Mouse (Mus musculus): ENCODE data around the gene Ptrh2. TPM values are rescaled to one million over a fixed set of nuclear protein-coding genes. Genes with fewer than 3 reads are reported as not detected.

The Ptrh2 gene
- polyA plus RNA-seq, 1 experiment from 2014 or later, result 29.4 TPM

DNA sequence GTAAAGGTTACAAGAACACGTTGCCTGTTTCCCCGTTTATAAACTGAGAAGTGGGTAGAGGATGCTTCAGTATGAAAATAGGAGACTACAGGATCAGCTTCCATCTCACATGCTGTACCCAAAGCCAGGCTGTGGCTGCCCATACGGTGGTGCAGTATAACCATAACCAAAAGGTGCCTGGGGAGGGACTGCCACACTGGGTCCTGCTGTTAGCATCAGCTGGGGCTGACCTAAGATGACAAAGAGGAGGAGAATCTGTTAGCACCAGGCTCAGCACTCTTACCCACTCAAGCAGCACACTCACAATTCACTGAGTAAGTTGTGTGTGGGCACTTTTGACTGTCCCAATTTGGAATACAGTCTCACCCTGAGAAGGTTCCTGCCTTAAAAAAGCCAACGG is 11.7 kb downstream of the Ptrh2 start:
- Histone ChIP-seq H3K4me3 (replicated peaks) (no peak overlapping the region), H3K4me1 (no peaks in the 10 kb centered on the region), H3K9me3 (replicated peaks) (no peaks in the 10 kb centered on the region), H3K4me2 (replicated peaks) (no peak overlapping the region), H3K9ac (no peak overlapping the region), H3K36me3 (peaks cover 79% of the 10 kb centered on the region), H3K27ac (replicated peaks) (no peak overlapping the region), H3K27me3 (no peaks in the 10 kb centered on the region)
- no peak for ATAC-seq (ENCODE audit: insufficient number of reproducible peaks, low FRiP score, low TSS enrichment, low read depth)
- WGBS, result 81% methylated on average over 4 of the region's 4 CpGs

DNA sequence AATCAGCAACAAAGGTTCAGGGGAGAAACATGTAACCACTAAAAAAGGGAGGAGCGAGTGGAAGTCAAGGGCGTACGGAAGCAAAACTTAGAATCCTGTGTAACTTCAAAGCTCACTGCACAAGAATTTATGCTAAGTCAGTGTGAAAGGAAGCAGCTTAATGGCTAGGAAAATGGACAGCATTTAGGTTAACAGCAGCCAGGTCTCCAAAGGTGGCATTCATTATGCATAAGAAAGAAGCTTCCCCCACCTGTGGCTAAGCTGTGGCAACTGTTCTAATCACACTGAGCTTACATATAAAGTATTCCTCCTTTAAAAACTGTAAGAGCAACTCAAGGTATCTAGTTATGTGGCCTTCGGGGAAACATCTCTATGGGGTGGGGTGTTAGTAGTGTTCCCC is 17.4 kb downstream of the Ptrh2 start:
- Histone ChIP-seq H3K4me1 (no peaks in the 10 kb centered on the region), H3K4me2 (replicated peaks) (no peak overlapping the region), H3K36me3 (peaks cover 83% of the 10 kb centered on the region), H3K27ac (replicated peaks) (no peak overlapping the region), H3K9ac (no peak overlapping the region), H3K4me3 (replicated peaks) (no peak overlapping the region), H3K27me3 (no peaks in the 10 kb centered on the region), H3K9me3 (replicated peaks) (no peaks in the 10 kb centered on the region)
- no peak for ATAC-seq (ENCODE audit: insufficient number of reproducible peaks, low FRiP score, low TSS enrichment, low read depth)
- 90% methylated on average over 4 of the region's 4 CpGs for WGBS

DNA sequence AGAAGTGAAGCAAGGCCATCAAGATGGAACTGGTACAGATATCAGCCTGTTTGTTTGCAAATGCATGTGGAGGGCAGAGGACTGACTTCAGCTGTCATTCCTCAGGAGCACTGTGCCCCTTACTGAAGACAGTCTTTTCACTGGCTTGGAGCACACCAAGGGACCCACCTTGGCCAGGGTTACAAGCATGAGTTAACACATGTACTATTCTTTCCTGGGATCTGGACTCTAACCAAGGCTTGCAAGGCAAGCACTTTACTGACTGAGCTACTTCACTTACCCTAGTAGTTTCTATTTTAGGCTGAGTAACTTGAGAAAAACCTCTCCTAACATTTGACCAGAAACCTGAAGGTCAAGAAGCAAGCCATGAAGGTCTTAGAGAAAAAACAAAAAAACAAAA is 30.8 kb downstream of the Ptrh2 start:
- no peaks in the 10 kb centered on the region for H3K9me3 ChIP-seq (replicated peaks)
- no peaks in the 10 kb centered on the region for H3K4me1 ChIP-seq
- H3K4me3 ChIP-seq (replicated peaks), result no peak overlapping the region
- peaks cover 67% of the 10 kb centered on the region for H3K36me3 ChIP-seq
- no peak overlapping the region for H3K27ac ChIP-seq (replicated peaks)
- H3K9ac ChIP-seq, result no peak overlapping the region
- no peaks in the 10 kb centered on the region for H3K27me3 ChIP-seq
- no peak overlapping the region for H3K4me2 ChIP-seq (replicated peaks)
- no peak for ATAC-seq (ENCODE audit: insufficient number of reproducible peaks, low FRiP score, low TSS enrichment, low read depth)

DNA sequence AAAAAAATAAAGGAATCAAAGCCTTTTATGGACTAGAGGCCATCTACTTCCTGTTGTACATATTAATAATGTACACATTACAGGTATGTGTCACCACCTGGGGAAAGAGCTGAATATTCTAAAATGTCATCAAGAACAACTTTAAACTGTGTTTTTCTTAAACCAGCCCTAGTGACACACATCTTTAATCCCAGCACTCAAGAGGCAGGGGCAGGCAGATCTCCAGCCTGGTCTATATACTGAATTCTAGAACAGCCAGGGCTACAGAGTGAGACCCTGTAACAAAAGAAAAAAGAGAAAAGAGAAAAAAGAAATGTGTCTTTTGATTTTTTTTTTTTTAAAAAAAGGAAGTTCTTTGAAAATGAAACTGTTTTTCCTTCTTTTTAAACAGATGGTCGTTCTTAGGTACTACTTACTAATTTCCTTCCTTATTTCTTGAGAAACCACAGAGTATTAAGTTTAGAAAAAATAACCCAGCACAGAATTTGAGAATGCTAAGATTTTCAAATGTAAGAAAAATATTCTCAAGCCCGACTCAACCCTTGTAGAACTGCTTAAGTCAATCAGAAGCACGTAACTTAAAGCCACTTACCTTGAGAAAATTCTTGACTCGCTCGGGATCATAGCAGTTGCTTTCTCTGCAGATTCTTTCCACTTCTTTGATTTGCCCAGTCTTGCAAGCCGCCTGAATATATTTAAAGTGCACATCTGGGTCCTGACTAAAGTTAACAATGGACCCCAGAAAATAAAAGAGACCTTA is 33.7 kb downstream of the Ptrh2 start:
- Histone ChIP-seq H3K4me2 (replicated peaks) (no peak overlapping the region), H3K4me3 (replicated peaks) (no peak overlapping the region), H3K9ac (no peak overlapping the region), H3K9me3 (replicated peaks) (no peaks in the 10 kb centered on the region), H3K27me3 (no peaks in the 10 kb centered on the region), H3K4me1 (no peaks in the 10 kb centered on the region), H3K36me3 (peaks cover 59% of the 10 kb centered on the region), H3K27ac (replicated peaks) (no peak overlapping the region)
- WGBS, result 80% methylated on average over 6 of the region's 6 CpGs
- no peak for ATAC-seq (ENCODE audit: insufficient number of reproducible peaks, low FRiP score, low TSS enrichment, low read depth)

DNA sequence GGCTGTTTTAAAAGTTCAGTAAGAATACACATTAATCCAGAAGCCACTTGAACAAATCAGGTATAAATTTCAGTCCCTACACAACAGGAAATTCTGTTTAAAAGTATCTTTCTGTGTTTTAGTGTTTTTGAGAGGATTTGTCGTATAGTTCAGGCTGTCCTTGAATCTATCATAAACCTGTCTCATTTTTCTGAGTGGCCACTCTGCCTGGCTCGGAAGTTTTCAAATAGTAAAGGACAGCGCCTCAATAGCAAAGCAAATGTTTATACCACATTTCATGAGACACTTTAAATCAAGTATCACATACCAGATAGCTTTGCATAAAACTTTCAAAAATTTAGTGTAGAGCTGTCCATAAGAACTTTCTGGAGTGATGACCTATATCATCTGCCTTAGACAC is 34.6 kb downstream of the Ptrh2 start:
- peaks cover 60% of the 10 kb centered on the region for H3K36me3 ChIP-seq
- no peaks in the 10 kb centered on the region for H3K4me1 ChIP-seq
- no peak overlapping the region for H3K4me3 ChIP-seq (replicated peaks)
- H3K9me3 ChIP-seq (replicated peaks), result no peaks in the 10 kb centered on the region
- ATAC-seq (ENCODE audit: insufficient number of reproducible peaks, low FRiP score, low TSS enrichment, low read depth), result no peak
- H3K9ac ChIP-seq, result no peak overlapping the region
- no peak overlapping the region for H3K27ac ChIP-seq (replicated peaks)
- no peak overlapping the region for H3K4me2 ChIP-seq (replicated peaks)
- H3K27me3 ChIP-seq, result no peaks in the 10 kb centered on the region
- WGBS, result 97% methylated on average over 3 of the region's 3 CpGs

DNA sequence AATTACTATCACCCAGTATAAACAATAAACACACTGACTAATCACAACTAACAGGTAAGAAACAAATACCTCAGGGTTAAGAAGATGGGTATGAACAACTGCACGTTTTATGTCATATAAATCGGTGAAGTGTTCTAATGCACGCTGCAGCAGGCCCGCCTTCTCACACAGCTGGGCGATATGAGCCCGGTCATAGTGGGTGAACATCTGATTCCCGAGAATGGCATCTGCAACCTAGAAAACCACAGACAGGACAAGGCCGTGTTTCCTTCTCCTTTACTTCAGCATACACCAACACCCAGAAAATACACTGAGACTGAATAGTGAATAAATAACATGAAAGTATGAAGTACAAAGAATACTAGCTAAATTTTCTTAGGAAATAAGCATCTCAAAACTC is 35.6 kb downstream of the Ptrh2 start:
- ATAC-seq (ENCODE audit: insufficient number of reproducible peaks, low FRiP score, low TSS enrichment, low read depth), result no peak
- WGBS, result 84% methylated on average over 8 of the region's 8 CpGs
- Histone ChIP-seq H3K4me1 (no peaks in the 10 kb centered on the region), H3K27ac (replicated peaks) (no peak overlapping the region), H3K9me3 (replicated peaks) (no peaks in the 10 kb centered on the region), H3K9ac (no peak overlapping the region), H3K4me2 (replicated peaks) (no peak overlapping the region), H3K36me3 (peaks cover 59% of the 10 kb centered on the region), H3K27me3 (no peaks in the 10 kb centered on the region), H3K4me3 (replicated peaks) (no peak overlapping the region)

DNA sequence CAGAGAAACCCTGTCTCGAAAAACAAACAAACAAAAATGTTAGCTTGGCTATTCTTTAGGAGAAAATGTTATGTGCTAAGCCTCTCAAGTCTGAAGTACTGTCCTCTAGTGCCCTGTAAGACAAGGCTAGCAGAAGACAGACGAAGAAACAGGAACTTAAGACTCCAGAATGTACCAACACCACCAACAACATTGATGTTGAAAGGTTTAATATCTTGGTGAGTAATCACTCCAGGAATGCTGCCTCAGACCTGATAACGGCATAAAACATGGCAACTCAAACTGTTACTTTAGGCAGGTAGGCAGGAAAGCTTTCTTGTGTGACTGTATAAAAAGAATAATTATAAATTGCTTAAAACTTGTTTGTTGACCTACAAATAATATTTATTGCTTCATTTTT is 40.2 kb downstream of the Ptrh2 start:
- Histone ChIP-seq H3K27me3 (no peaks in the 10 kb centered on the region), H3K36me3 (peaks cover 66% of the 10 kb centered on the region), H3K4me3 (replicated peaks) (no peak overlapping the region), H3K4me2 (replicated peaks) (no peak overlapping the region), H3K9ac (no peak overlapping the region), H3K27ac (replicated peaks) (no peak overlapping the region), H3K9me3 (replicated peaks) (no peaks in the 10 kb centered on the region), H3K4me1 (no peaks in the 10 kb centered on the region)
- 90% methylated on average over 3 of the region's 3 CpGs for WGBS
- no peak for ATAC-seq (ENCODE audit: insufficient number of reproducible peaks, low FRiP score, low TSS enrichment, low read depth)

DNA sequence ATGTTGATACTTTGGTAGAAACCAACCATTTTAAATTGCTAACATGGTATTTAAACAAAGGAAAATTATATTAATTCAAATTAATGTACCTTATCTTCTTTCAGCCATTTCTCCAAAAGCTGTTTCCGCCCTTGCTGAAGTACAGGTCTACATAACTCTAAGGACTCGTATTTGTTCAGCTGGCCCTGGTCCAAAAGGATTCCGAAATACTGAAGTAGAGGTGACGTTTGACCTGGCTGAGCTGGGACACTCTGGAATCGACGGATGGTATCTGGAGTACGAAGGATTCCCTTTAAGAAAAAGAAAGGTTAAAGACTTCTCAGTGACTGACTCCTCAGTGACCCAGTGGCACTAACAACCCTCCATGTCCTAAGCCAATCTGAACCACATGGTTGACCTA is 41.2 kb downstream of the Ptrh2 start:
- WGBS, result 91% methylated on average over 7 of the region's 7 CpGs
- no peak for ATAC-seq (ENCODE audit: insufficient number of reproducible peaks, low FRiP score, low TSS enrichment, low read depth)
- H3K4me3 ChIP-seq (replicated peaks), result no peak overlapping the region
- H3K9me3 ChIP-seq (replicated peaks), result no peaks in the 10 kb centered on the region
- H3K27ac ChIP-seq (replicated peaks), result no peak overlapping the region
- H3K4me2 ChIP-seq (replicated peaks), result no peak overlapping the region
- no peak overlapping the region for H3K9ac ChIP-seq
- peaks cover 64% of the 10 kb centered on the region for H3K36me3 ChIP-seq
- no peaks in the 10 kb centered on the region for H3K27me3 ChIP-seq
- no peaks in the 10 kb centered on the region for H3K4me1 ChIP-seq

DNA sequence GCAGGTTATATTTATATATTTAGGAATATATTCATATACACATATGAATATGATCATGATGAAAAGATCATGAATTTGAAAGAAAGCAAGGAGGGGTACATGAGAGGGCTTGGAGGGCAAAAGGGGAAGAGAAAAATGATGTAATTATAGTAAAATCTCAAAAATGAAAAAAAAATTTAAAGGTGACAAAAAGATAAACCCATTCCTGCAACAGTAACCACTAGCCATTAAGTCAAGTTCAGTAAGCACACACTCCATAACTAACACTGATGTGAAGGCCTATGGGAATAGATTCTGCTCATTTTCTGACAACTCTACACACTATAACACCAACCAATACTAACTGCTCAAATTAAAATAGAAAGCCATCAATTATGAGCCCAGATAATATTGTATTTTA is 41.8 kb downstream of the Ptrh2 start:
- no peaks in the 10 kb centered on the region for H3K4me1 ChIP-seq
- no peaks in the 10 kb centered on the region for H3K9me3 ChIP-seq (replicated peaks)
- H3K9ac ChIP-seq, result no peak overlapping the region
- ATAC-seq (ENCODE audit: insufficient number of reproducible peaks, low FRiP score, low TSS enrichment, low read depth), result no peak
- H3K36me3 ChIP-seq, result peaks cover 62% of the 10 kb centered on the region
- no peaks in the 10 kb centered on the region for H3K27me3 ChIP-seq
- no peak overlapping the region for H3K27ac ChIP-seq (replicated peaks)
- H3K4me2 ChIP-seq (replicated peaks), result no peak overlapping the region
- no peak overlapping the region for H3K4me3 ChIP-seq (replicated peaks)

DNA sequence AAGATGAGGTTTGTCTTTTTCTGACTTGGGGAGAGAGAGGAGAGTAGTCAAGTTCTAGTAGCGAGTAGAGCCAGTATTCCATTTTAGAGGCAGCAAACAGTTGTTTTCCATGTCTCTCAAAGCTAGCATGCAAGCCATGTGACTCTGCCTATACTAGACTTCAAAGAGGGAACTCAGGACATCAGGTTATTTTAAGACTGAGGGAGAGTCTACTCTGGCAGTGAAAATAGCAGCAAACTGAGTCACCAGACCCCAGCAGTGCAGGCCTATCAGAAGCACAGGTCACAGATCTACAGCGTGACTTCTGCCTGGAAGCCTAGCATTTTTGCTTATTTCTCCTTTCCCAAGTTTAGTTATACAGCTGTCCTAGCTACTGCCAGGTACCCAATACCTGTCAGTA is 47.7 kb downstream of the Ptrh2 start:
- no peak overlapping the region for H3K9ac ChIP-seq
- H3K4me3 ChIP-seq (replicated peaks), result no peak overlapping the region
- peaks cover 52% of the 10 kb centered on the region for H3K36me3 ChIP-seq
- no peak overlapping the region for H3K27ac ChIP-seq (replicated peaks)
- H3K4me1 ChIP-seq, result no peaks in the 10 kb centered on the region
- no peak for ATAC-seq (ENCODE audit: insufficient number of reproducible peaks, low FRiP score, low TSS enrichment, low read depth)
- no peak overlapping the region for H3K4me2 ChIP-seq (replicated peaks)
- WGBS, result 80% methylated on average over 2 of the region's 2 CpGs
- H3K27me3 ChIP-seq, result no peaks in the 10 kb centered on the region
- no peaks in the 10 kb centered on the region for H3K9me3 ChIP-seq (replicated peaks)

DNA sequence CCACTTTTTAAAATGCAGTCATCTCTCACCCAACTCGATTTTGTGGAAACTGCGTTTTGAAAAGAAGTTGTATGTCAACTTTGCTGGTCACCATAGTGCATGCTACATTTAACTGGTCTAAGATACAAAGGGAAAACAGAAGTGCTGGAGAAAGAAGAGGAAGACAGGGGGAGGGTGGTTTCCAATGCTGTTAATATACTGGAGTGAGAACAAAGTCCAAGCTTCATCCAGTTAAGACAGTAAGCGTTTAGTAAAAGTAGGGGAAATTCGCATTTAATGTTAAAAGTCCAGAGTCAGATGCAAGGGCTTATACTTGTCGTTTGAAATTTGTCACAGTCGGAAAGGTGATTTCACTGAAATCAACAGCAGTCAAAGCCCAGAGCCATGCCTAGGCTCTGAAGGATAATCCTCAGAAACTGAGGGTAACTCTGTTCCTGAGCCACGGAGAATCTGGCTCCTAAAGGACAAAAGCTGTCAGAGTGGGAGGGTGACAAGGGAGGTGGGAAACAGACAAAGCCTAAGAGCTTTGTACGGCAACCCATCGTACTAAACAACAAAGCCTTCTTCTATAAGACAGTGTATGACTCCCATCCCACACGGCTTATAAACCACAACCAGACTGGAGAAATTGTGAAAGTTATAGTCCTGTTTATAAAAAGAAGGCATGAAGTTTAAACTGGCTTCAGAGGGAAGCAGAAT is 50.6 kb downstream of the Ptrh2 start:
- no peaks in the 10 kb centered on the region for H3K27me3 ChIP-seq
- H3K27ac ChIP-seq (replicated peaks), result no peak overlapping the region
- H3K4me2 ChIP-seq (replicated peaks), result no peak overlapping the region
- H3K9me3 ChIP-seq (replicated peaks), result no peaks in the 10 kb centered on the region
- no peak overlapping the region for H3K4me3 ChIP-seq (replicated peaks)
- no peak for ATAC-seq (ENCODE audit: insufficient number of reproducible peaks, low FRiP score, low TSS enrichment, low read depth)
- peaks cover 32% of the 10 kb centered on the region for H3K36me3 ChIP-seq
- H3K4me1 ChIP-seq, result no peaks in the 10 kb centered on the region
- WGBS, result 73% methylated on average over 10 of the region's 10 CpGs
- H3K9ac ChIP-seq, result no peak overlapping the region

DNA sequence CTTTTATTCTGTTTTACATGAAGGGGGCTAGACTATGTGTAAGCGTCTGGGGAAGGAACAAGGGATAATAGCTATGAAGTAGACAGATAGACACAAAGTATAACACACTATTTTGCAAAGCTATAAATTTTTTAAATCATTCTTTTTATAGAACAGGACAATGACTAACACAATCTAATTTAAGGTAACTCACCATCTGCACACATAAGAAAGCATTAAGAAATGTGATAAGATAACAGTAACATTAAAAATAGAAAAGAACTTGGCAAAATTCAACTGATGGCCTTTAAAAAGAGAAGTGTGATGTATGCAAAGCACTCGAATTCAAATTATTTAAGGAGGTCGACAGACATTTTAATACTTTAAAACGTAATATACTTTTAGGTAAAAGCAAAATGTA is 51.2 kb downstream of the Ptrh2 start:
- Histone ChIP-seq H3K27ac (replicated peaks) (no peak overlapping the region), H3K9ac (no peak overlapping the region), H3K4me2 (replicated peaks) (no peak overlapping the region), H3K4me3 (replicated peaks) (no peak overlapping the region), H3K9me3 (replicated peaks) (no peaks in the 10 kb centered on the region), H3K36me3 (peaks cover 28% of the 10 kb centered on the region), H3K4me1 (no peaks in the 10 kb centered on the region), H3K27me3 (no peaks in the 10 kb centered on the region)
- ATAC-seq (ENCODE audit: insufficient number of reproducible peaks, low FRiP score, low TSS enrichment, low read depth), result no peak
- 90% methylated on average over 4 of the region's 4 CpGs for WGBS

All from embryonic facial prominence, embryonic 15.5 days (tissue).